Mouse (Mus musculus) limb, embryonic 14.5 days (tissue): ENCODE data around the gene Lrp8. TPM values are rescaled to one million over a fixed set of nuclear protein-coding genes. Genes with fewer than 3 reads are reported as not detected.
A peak's percentile ranks its signal among the peaks of the same experiment; 100 is the strongest.

ENCODE experiments used
- ATAC-seq: fragments of 200-750 bp; cut with Nextera tagmentation; 2 replicates; pipeline ENCODE4 v1.8.0; 2017; ENCODE audit warnings: low read depth, moderate number of reproducible peaks, moderate TSS enrichment; ENCODE audit not compliant: low FRiP score
- DNase-seq: peaks from one replicate; pipeline ENCODE4 v3.0.0-alpha.2; 2015; ENCODE audit warnings: low spot score
- H3K27ac ChIP-seq: fragments of 300-500 bp; sonication (generic); replicated peaks from 2 replicates; pipeline ENCODE4 v1.5.1; 2014; ENCODE audit warnings: low read depth, mild to moderate bottlenecking, low read length, moderate library complexity, mixed read lengths
- H3K27me3 ChIP-seq: fragments of 300-500 bp; sonication (generic); 2 replicates; pipeline ENCODE4 v1.6.1; 2014; ENCODE audit warnings: low read length, mixed read lengths; ENCODE audit not compliant: control insufficient read depth, insufficient read depth
- H3K36me3 ChIP-seq: fragments of 300-500 bp; sonication (generic); 2 replicates; pipeline ENCODE4 v1.6.1; 2014; ENCODE audit warnings: mild to moderate bottlenecking, low read length, moderate library complexity, mixed read lengths; ENCODE audit not compliant: control insufficient read depth, insufficient read depth
- H3K4me1 ChIP-seq: fragments of 300-500 bp; sonication (generic); 2 replicates; pipeline ENCODE4 v1.6.1; 2014; ENCODE audit warnings: antibody characterized with exemption, low read length, mixed read lengths; ENCODE audit not compliant: control insufficient read depth, insufficient read depth
- H3K4me2 ChIP-seq: fragments of 300-500 bp; sonication (generic); replicated peaks from 2 replicates; pipeline ENCODE4 v1.6.1; 2014; ENCODE audit warnings: low read depth, mild to moderate bottlenecking, low read length, moderate library complexity; ENCODE audit not compliant: severe bottlenecking
- H3K4me3 ChIP-seq: fragments of 300-500 bp; sonication (generic); replicated peaks from 2 replicates; pipeline ENCODE4 v1.5.1; 2014; ENCODE audit warnings: low read length
- H3K9ac ChIP-seq: fragments of 300-500 bp; sonication (generic); 2 replicates; pipeline ENCODE4 v1.6.1; 2014; ENCODE audit warnings: mild to moderate bottlenecking, low read depth, low read length, moderate library complexity; ENCODE audit not compliant: severe bottlenecking
- H3K9me3 ChIP-seq: fragments of 300-500 bp; sonication (generic); 2 replicates; pipeline ENCODE4 v1.6.1; 2016; ENCODE audit warnings: low read length; ENCODE audit not compliant: control insufficient read depth
- POLR2A ChIP-seq: fragments of 200-500 bp; IDR thresholded peaks from 2 replicates; pipeline ENCODE4 v1.8.0; 2012; ENCODE audit warnings: inconsistent platforms, mild to moderate bottlenecking, moderate library complexity, borderline replicate concordance; ENCODE audit not compliant: insufficient read depth, insufficient read length; ENCODE audit errors: extremely low read depth
- WGBS: fragments of 180-500 bp; shearing (Covaris S2); extraction: QIAGEN DNeasy Blood & Tissue Kit; methylation state at CpG from one replicate; pipeline ENCODE4 v1.1.7; 2014; 5-methylcytosine and 5-hydroxymethylcytosine counted together
- polyA plus RNA-seq, 2 experiments: library from polyadenylated mRNA; depleted of rRNA in 1 of 2; stranded (reverse) in 1 of 2; unstranded in 1 of 2; fragments of >200 nt; fragmentation: Nextera tagmentation in 1 of 2; extraction: Ambion mirVana in 1 of 2; gene quantifications; 2 replicates each; pipeline versions ENCODE4 v1.2.1 to v1.2.3; 2012 to 2014

The Lrp8 gene
- polyA plus RNA-seq, 2 experiments: 3.2 to 10.5 TPM

DNA sequence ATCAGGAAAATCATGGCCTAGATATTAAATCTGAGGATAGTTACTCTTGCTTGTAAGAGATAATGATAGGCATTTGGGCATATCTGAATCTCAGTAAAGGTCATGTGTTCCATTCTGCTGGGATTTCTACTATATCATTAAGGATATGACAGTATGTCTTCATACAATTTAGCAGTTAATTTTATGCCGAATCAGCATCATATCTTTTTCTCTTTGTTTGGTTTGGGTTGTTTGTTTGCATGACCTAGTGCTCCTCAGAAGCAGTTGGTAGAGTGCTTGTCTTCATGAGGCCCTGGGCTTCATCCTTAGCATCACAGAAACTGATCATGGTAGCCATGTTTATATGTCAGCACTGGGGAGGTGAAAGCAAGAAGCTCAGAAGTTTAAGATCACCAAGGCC, 79.6 kb downstream of the Lrp8 start:
- Histone ChIP-seq H3K4me3 (no peak overlapping the region), H3K9me3 (no peaks in the 10 kb centered on the region), H3K4me1 (peaks cover 10% of the 10 kb centered on the region), H3K36me3 (peaks cover 55% of the 10 kb centered on the region), H3K9ac (no peak overlapping the region), H3K27me3 (no peaks in the 10 kb centered on the region), H3K27ac (no peak overlapping the region), H3K4me2 (no peak overlapping the region)
- WGBS: 95% methylated on average over 1 of the region's 1 CpGs
- TF ChIP-seq POLR2A: no peak
- ATAC-seq: no peak
- DNase-seq: no peak

GRCm38 (mm10) chr4:107886371-107886770, 84.3 kb downstream of the Lrp8 start:
- Histone ChIP-seq H3K9ac (no peak overlapping the region), H3K4me2 (no peak overlapping the region), H3K36me3 (peaks cover 55% of the 10 kb centered on the region), H3K4me3 (no peak overlapping the region), H3K27me3 (no peaks in the 10 kb centered on the region), H3K9me3 (no peaks in the 10 kb centered on the region), H3K27ac (no peak overlapping the region), H3K4me1 (no peaks in the 10 kb centered on the region; the same call in 1 of the 2 replicates)
- no peak for DNase-seq
- WGBS: 80% methylated on average over 7 of the region's 7 CpGs
- ATAC-seq: no peak
- TF ChIP-seq POLR2A: no peak

- DNase-seq: no peak
- WGBS: under 1% methylated on average over 12 of the region's 12 CpGs
- peak; percentile 16; the same call in 1 of the 2 replicates for ATAC-seq
Measured at GRCm38 (mm10) chr4:107889385-107889730, 87.3 kb downstream of the Lrp8 start.

GRCm38 (mm10) chr4:107889731-107890432, 87.8 kb downstream of the Lrp8 start, which contains the start of gene 0610037L13Rik:
0610037L13Rik (plus strand) TSS chr4:107889813.
- peak; percentile 86; the same call in 1 of the 2 replicates for TF ChIP-seq POLR2A
- under 1% methylated on average over 45 of the region's 48 CpGs for WGBS

More at GRCm38 (mm10) chr4:107889385-107889730, 87.3 kb downstream of the Lrp8 start:
- peak overlapping the region; percentile 86; the same call in 1 of the 2 replicates for H3K27ac ChIP-seq
- no peaks in the 10 kb centered on the region; the same call in 1 of the 2 replicates for H3K4me1 ChIP-seq
- H3K27me3 ChIP-seq: no peaks in the 10 kb centered on the region
- H3K4me3 ChIP-seq: peak overlapping the region; percentile 59
- peaks cover 53% of the 10 kb centered on the region for H3K36me3 ChIP-seq
- H3K9me3 ChIP-seq: no peaks in the 10 kb centered on the region
- peak overlapping the region; percentile 63 for H3K9ac ChIP-seq
- H3K4me2 ChIP-seq: peak overlapping the region; percentile 81
- 0 out of 2 replicates have a peak, but pooled peaks have one; percentile 43 for TF ChIP-seq POLR2A

DNA sequence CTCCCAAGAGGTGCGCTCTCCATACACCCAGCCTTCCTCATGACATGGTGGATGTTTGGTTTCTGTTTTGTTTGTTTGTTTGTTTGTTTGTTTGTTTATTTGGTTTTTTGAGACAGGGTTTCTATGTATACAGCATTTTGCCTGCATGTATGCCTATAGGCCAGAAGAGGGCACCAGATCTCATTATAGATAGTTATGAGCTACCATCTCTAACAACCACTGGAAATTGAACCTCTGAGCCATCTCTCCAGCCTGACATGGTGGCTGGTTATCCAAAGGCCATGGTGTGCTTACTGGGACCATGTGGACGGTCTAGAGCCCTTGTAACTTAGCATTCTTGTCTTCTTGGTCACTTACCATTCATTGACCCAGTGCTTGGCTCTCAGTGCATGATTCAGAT, 90.6 kb downstream of the Lrp8 start:
- no peak overlapping the region for H3K4me2 ChIP-seq
- no peaks in the 10 kb centered on the region for H3K27me3 ChIP-seq
- no peak overlapping the region for H3K9ac ChIP-seq
- ATAC-seq (no peak), DNase-seq (peak; percentile 59)
- WGBS: 84% methylated on average over 2 of the region's 2 CpGs
- H3K36me3 ChIP-seq: peaks cover 52% of the 10 kb centered on the region
- H3K4me1 ChIP-seq: no peaks in the 10 kb centered on the region; the same call in 1 of the 2 replicates
- H3K9me3 ChIP-seq: no peaks in the 10 kb centered on the region
- H3K27ac ChIP-seq: no peak overlapping the region
- no peak for TF ChIP-seq POLR2A
- H3K4me3 ChIP-seq: no peak overlapping the region

More at GRCm38 (mm10) chr4:107889731-107890432, 87.8 kb downstream of the Lrp8 start, which contains the start of gene 0610037L13Rik:
- DNase-seq (peak; percentile 95), ATAC-seq (peak; percentile 96)
- Histone ChIP-seq H3K4me1 (no peaks in the 10 kb centered on the region; the same call in 1 of the 2 replicates), H3K9me3 (no peaks in the 10 kb centered on the region), H3K36me3 (peaks cover 47% of the 10 kb centered on the region), H3K4me3 (peak within 1 kb of the TSS; percentile 59), H3K4me2 (peak within 1 kb of the TSS; percentile 81), H3K27me3 (no peaks in the 10 kb centered on the region), H3K27ac (peak within 1 kb of the TSS; percentile 86), H3K9ac (peak within 1 kb of the TSS; percentile 63)
